Mouse (Mus musculus): ENCODE data around the gene Tmbim4.
"Not testable (repeated sequence)": the region's sequence is repeated elsewhere in the genome, so short reads cannot be mapped to it uniquely, and the experiment has no call there.

Tmbim4 gene

GRCm38 (mm10) chr10:120197061-120197835 is 4.1 kb upstream of the Tmbim4 start:
- DNase-seq (ENCODE audit: low read depth) = no peak

DNA sequence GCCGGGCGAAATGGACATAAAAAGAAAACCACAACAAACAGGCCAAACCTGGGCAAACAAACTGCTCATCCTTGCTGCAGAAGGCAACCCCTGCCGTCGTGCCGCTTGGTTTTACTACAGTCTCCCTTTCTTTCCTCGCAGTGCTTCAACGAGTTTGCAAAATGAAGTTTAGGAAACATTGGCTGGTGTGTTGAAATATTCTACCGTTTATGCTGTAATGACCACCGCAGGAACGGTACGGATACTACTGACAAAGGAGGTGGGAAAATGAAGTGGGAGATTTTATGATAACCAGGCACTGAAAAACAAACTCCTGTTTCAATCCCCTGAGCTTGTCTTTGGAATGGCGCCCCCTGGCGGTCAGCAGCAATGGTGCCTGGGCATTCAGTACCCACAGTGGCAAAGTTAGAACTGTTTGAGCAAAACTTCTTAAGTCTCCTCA is 592 bp downstream of the Tmbim4 start, which contains the start of gene Irak3:
Irak3 (minus strand) TSS at position 170 of the 442 bp plus-strand sequence.
- DNase-seq (ENCODE audit: low read depth) = peak; percentile 91

DNA sequence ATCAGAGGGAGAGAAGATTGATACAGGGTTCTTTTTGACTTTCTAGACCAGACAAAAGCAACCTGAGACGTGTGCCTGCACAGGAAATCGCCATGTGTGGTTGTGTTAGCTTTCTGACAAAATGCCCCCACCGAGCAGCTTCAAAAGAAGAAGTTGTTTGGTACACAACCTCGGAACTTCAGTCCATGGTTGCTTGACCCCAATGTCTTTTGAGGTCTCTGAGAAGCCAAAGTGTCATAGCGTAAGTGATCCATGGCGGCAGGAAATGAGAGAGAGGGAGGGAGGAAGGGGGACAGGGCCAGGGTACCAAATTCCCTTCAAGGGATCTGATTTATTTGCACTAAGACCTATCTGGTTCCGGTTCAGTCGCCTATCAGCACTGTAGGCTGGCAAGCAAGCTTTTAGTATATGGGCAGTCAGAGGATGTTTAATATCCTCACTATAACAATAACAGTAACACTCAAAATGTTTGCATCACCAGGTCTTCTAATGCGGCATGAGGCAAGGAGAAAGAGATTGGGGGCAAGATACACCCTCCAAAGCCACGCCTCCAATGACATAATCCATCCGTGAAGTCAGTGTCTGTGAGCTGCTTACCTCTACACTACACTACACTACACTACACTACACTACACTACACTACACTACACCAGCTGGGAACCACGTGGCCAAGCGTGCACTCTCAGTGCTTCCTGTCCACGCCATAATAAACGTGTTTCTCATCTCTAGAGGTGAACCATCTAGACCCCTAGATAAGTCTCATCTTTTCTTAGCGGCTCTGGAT is 1.3 kb downstream of the Tmbim4 start:
- no peak for DNase-seq (ENCODE audit: low read depth)

GRCm38 (mm10) chr10:120204591-120205210 is 3.3 kb downstream of the Tmbim4 start:
- DNase-seq (ENCODE audit: low read depth) = peak; percentile 63

- no peak for DNase-seq (ENCODE audit: low read depth)
Measured at GRCm38 (mm10) chr10:120208015-120208414, 6.6 kb downstream of the Tmbim4 start.

DNA sequence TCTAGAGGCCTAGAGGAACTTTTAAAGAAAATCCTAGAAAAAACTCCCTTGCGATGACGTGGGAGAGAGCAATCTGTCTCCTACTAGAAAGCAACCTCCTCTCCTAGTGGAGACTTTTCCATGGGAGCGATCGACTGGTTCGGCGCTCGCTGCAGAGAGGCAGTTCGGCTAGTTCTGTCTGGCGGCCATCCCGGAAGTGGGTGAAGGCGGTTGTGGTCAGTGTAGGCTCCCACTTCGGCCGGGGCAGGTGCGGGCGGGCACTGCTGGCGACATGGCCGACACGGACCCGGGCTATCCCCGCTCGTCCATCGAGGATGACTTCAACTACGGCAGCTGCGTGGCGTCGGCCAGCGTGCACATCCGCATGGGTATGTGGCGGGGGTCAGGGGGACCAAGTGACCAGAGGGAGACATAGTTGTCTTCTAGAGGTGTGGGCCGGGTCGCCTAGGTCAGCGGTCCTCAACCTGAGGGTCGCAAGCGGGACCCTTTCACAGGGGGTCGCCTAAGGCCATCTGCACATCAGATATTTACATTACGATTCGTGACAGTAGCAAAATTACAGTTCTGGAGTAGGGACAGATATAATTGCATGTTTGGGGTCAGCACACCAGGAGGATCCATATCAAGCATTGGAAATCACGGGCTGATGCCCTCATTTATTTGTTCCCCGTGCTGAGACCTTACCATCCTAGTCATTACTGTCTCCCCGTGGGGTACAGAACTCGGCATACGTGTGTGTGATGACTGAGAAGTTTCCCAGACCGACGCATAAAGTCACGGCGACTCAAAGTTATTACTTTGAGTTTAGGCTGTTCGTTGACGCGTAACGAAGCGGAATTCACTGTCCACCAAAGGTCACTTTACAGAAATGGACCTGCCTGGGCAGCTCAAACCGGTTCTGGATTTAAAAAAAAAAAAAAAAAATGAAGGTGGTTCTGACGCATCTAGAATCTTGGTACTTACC is 7.5 kb downstream of the Tmbim4 start:
- DNase-seq (ENCODE audit: low read depth) = peak; percentile 97

DNA sequence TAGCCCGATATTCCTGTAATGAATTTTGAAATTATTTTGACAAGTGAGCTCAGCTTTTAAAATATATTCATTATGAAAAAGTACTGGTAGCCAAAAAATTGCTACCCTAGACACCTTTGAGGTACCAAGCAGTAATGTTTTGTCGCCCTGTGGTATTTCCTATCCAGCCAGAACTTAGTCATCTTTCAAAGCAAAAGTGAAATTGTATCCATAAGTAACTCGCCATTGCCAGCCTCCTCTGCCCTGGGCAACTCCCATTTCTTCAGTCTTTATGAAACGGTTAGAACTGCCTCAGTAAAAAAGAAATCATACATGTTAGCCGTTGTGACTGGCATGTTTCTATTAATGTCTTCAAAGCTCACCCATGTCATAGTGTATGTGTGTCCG is 8.1 kb downstream of the Tmbim4 start:
- DNase-seq (ENCODE audit: low read depth) = peak; percentile 52

DNA sequence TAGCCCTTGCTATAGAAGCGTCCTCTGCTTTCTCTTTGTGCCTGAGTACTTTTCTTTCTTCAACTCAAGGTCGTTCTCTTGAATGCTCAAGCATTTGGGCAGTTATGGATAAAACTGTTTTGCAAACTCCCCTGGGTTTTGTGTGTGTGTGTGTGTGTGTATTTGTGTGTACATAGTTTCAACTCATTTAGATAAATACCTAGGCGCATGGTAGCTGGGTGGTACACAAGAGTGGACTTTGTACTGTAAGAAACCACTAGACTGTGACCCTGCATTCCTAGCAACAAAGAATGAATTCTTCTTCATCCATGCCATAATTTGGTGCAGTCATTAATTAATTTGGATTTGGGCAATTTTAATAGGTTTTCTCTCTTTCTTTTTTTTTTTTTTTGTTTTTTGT is 8.7 kb downstream of the Tmbim4 start:
- DNase-seq (ENCODE audit: low read depth) = no peak

DNA sequence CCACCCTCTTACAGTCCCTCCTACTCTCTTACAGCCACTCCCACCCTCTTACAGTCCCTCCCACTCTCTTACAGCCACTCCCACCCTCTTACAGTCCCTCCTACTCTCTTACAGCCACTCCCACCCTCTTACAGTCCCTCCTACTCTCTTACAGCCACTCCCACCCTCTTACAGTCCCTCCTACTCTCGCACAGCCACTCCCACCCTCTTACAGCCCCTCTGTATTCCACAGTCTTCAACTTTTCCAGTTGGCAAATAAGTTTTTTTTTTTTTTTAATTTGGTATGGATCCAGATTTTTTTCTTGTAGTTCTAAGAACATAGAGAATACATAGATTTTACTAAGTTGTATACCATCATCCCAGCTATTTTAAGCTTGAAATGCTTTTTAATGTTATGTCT is 15.7 kb downstream of the Tmbim4 start:
- not testable (repeated sequence) for DNase-seq (ENCODE audit: low read depth)

- peak; percentile 31 for DNase-seq (ENCODE audit: low read depth)
Measured at GRCm38 (mm10) chr10:120218996-120219395, 17.6 kb downstream of the Tmbim4 start.

- DNase-seq (ENCODE audit: low read depth) = no peak
Measured at GRCm38 (mm10) chr10:120219578-120220359, 18.4 kb downstream of the Tmbim4 start.

DNA sequence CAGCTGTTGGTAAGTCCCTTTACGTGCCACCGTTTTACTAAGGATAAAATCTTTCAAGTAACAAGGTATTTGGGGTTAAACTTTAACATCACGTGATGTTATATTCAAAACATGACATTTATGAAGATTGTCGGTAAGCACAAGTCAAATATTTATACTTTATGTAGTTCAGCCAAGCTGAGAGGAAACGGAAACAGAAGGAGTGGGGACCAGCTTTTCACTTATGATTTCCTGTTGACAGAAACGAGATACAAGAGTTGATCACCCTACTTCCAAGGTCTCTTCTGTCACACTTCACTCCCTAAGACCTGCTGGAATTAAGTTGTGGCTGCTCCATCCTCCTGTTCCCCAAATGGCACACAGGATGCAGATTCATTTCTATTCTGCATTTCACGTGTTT is 19.4 kb downstream of the Tmbim4 start:
- no peak for DNase-seq (ENCODE audit: low read depth)

- DNase-seq (ENCODE audit: low read depth) = peak; percentile 92
Measured at GRCm38 (mm10) chr10:120226871-120227661, 25.7 kb downstream of the Tmbim4 start, which contains the start of gene Llph. Gene Llph (plus strand): TSS chr10:120227070.

GRCm38 (mm10) chr10:120231718-120232117 is 30.3 kb downstream of the Tmbim4 start:
- peak; percentile 87 for DNase-seq (ENCODE audit: low read depth)

DNA sequence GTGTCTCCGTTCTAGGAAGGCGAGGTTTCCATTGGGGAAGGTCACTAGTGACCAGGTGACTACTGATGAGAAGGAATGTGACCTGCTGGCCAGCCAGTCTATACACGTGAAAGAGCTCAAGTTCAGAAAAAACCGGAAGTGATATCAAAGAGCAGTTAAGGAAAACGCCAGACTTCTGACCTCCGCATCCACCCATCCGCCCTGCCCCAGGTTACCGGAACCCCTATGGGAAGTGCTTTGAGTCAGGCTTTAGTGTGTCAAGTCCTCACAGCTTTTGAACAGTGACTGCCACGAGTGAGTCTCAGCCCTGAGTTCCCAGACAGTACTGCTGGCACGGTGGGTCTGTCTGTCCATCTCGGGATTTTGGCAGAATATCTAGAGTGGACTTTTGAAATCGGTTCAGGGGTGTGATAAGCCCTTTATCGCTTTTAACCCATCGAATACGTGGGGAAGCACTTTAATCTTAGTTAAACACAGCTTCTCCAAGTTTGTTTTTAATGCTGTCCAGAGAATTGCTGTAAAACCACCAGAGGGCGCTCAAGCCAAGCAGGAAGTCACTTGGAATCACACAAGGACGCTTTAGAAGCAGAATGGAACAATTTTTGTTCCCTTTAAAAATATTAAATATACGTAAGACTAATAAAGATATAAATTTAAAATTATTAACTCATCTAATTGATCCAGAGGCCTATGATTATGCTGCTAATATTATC is 32.4 kb downstream of the Tmbim4 start:
- DNase-seq (ENCODE audit: low read depth) = peak; percentile 91

GRCm38 (mm10) chr10:120236855-120237254 is 35.5 kb downstream of the Tmbim4 start:
- no peak for DNase-seq (ENCODE audit: low read depth)

- no peak for DNase-seq (ENCODE audit: low read depth)
Measured at GRCm38 (mm10) chr10:120238241-120238640, 36.9 kb downstream of the Tmbim4 start.

DNA sequence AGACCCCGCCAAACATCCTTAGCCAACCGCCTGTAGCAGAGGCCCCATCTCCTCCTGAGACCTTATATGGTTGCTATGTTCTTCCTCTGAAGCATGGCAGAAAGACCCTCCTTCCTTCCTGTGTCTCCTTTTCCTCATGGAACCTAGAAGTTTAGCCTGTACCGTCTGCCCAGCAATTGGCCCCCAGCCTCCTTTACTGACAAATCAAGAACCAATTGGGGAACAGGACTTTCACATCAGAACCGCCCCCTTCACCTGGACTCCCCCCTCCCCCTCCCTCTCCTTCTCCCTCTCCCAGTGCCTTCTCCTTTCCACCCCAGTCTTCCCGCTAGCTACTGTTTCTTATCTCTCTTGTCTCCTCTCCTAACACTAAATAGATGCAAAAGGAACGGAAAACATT is 38.1 kb downstream of the Tmbim4 start:
- no peak for DNase-seq (ENCODE audit: low read depth)

DNA sequence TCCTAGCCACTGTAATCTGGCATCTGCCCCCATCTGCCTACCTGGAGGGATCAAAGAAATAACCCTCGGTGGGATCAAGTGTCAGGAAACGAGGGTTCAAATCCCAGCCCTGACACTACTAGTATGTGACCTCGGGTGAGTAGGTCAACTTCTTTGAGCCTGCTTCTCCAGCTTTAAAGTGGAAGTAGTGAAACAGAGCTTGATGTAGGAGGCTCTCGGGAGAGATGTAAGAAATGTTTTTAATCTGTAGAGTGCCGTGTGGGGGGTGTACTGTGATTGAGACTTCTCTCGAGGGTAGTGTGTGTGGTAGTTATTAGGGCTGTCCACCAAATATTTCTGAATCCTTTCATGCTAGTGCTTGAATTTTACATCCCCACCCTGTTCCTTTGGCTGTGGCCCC is 41.0 kb downstream of the Tmbim4 start:
- no peak for DNase-seq (ENCODE audit: low read depth)

Measured in NIH3T3 (cell line).